Mouse (Mus musculus) olfactory bulb, adult 2 months (tissue): ENCODE measurements around the gene Pnck.

Experiments used
- CTCF ChIP-seq: fragments of 200-500 bp; IDR thresholded peaks from 2 replicates; pipeline ENCODE4 v1.5.1; 2012; ENCODE audit warnings: low read depth, mild to moderate bottlenecking, low read length, moderate library complexity; ENCODE audit not compliant: insufficient read depth
- POLR2A ChIP-seq: fragments of 200-500 bp; IDR thresholded peaks from 2 replicates; pipeline ENCODE4 v1.6.1; 2012; ENCODE audit warnings: mild to moderate bottlenecking, low read depth, low read length, moderate library complexity; ENCODE audit not compliant: insufficient read depth

- TF ChIP-seq POLR2A (no peak), CTCF (no peak)
Observed at GRCm38 (mm10) chrX:73700472-73700871, 40.6 kb upstream of the Pnck start.
